Mouse (Mus musculus): ENCODE data around the gene Ciao2b. TPM values are rescaled to one million over a fixed set of nuclear protein-coding genes. Genes with fewer than 3 reads are reported as not detected.

Gene Ciao2b
- total RNA-seq, 2 experiments from 2014 or later = 24.8 to 40.5 TPM

DNA sequence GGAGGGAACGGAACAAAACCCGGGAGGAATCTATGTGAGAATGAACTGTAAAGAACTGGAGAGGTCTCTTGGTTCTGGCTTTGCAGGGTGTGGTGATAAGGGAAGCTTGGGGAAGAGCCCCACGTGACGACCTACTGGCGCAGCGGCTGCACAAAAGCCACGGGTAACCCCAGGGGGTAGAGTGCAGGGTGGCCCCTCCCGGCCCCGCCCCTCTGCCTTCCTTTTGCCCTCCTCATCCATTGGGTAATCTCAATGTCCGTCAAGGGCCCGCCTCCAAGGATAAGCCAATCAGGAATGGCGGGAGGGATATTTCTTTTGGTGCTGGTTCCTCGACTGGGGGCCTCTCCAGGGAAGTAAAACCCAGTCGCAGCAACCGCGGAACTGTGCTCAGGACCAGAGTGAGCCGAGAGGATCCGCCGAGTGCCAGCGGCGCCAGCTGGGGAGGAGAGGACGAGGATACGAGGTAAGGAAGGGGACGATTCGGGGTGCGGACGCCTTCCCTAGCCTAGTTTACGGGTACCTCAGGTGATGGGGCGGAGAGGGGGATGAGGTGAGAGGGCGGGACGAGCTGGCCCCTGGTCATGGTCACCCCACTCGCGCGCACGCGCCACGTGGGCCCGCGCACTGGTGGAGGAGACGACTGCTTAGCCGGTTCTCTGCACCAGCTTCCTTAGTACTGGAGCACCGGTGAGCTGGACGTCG lies 50.5 kb downstream of the Ciao2b start, which contains the start of gene Pdp2:
Pdp2 (plus strand) TSS at position 319 of the 702 bp plus-strand sequence.
- peak; percentile 90 for ATAC-seq (replicated peaks; ENCODE audit: poor library complexity, severe bottlenecking)

DNA sequence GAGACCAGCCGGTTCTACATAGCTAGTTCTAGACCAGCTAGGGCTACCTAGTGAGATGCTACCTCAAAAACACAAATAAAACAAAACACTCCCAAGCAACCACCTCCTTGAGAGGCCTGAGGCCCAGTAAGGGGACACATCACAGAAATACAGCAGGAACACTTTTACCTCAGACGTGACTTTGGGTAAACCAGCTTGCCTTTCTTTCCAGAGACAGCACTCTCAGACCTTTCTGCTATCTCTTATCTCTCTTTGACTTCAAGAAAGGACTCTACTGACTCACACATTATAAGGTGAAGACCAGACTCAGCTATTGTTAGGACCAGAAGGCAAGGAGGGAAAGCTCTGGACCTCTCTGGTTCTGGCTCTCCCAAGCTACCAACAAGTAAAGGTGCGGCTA lies 51.5 kb downstream of the Ciao2b start:
- no peak for ATAC-seq (replicated peaks; ENCODE audit: poor library complexity, severe bottlenecking)

Other genes with a start within 250 kb of the Ciao2b start
- gene Cmtm4, start 246.2 kb downstream of the Ciao2b start, total RNA-seq (2014; fragmentation: Nextera tagmentation) = 0.58 and 1.4 TPM in 2 replicates
- gene Cmtm4, start 246.2 kb downstream of the Ciao2b start, total RNA-seq (2017) = 0.31 and 0.90 TPM in 2 replicates
- 13.9 and 21.2 TPM in 2 replicates for gene Dync1li2, start 198.9 kb downstream of the Ciao2b start, total RNA-seq (2014; fragmentation: Nextera tagmentation)
- gene Dync1li2, start 198.9 kb downstream of the Ciao2b start, total RNA-seq (2017) = 43.4 and 44.1 TPM in 2 replicates
- not detected in 2 replicates for gene Terb1, start 132.1 kb downstream of the Ciao2b start, total RNA-seq (2014; fragmentation: Nextera tagmentation)
- gene Terb1, start 132.1 kb downstream of the Ciao2b start, total RNA-seq (2017) = not detected in 2 replicates
- 38.8 and 62.4 TPM in 2 replicates for gene Nae1, start 107.3 kb downstream of the Ciao2b start, total RNA-seq (2014; fragmentation: Nextera tagmentation)
- gene Nae1, start 107.3 kb downstream of the Ciao2b start, total RNA-seq (2017) = 64.6 and 109 TPM in 2 replicates
- not detected in 2 replicates for gene Car7, start 107.3 kb downstream of the Ciao2b start, total RNA-seq (2014; fragmentation: Nextera tagmentation)
- 0.52 TPM in 1 of 2 replicates, not detected in the other for gene Car7, start 107.3 kb downstream of the Ciao2b start, total RNA-seq (2017)
- gene Pdp2, start 50.5 kb downstream of the Ciao2b start, total RNA-seq (2014; fragmentation: Nextera tagmentation) = 9.6 and 13.1 TPM in 2 replicates
- gene Pdp2, start 50.5 kb downstream of the Ciao2b start, total RNA-seq (2017) = 10.3 and 11.4 TPM in 2 replicates
- gene Cdh16, start 17.6 kb downstream of the Ciao2b start, total RNA-seq (2014; fragmentation: Nextera tagmentation) = not detected in 2 replicates
- not detected in 2 replicates for gene Cdh16, start 17.6 kb downstream of the Ciao2b start, total RNA-seq (2017)
- gene Rrad, start 10.6 kb downstream of the Ciao2b start, total RNA-seq (2014; fragmentation: Nextera tagmentation) = 0.95 and 2.6 TPM in 2 replicates
- 1.3 and 2.1 TPM in 2 replicates for gene Rrad, start 10.6 kb downstream of the Ciao2b start, total RNA-seq (2017)
- gene Ces2a, start 92.0 kb upstream of the Ciao2b start, total RNA-seq (2014; fragmentation: Nextera tagmentation) = not detected in 2 replicates
- gene Ces2a, start 92.0 kb upstream of the Ciao2b start, total RNA-seq (2017) = not detected in 2 replicates
- gene Ces2b, start 189.6 kb upstream of the Ciao2b start, total RNA-seq (2014; fragmentation: Nextera tagmentation) = not detected in 2 replicates
- not detected in 2 replicates for gene Ces2b, start 189.6 kb upstream of the Ciao2b start, total RNA-seq (2017)
- not detected in 2 replicates for gene Ces2c, start 205.1 kb upstream of the Ciao2b start, total RNA-seq (2014; fragmentation: Nextera tagmentation)
- not detected in 2 replicates for gene Ces2c, start 205.1 kb upstream of the Ciao2b start, total RNA-seq (2017)